In genomic region chr6:100203492-100203891, GRCm38 (mm10) we compare ENCODE assay signal across 16 mouse cellular contexts.
DNase-seq lines count a peak whose midpoint lies in the region; ATAC-seq and TF ChIP-seq lines count a peak whose summit lies in the region.
"Had no signal": no experiment of that assay in that cellular context is flagged by ENCODE, and none has a peak within 500 bp of the region (broad histone marks: within the 10 kb centered on the region; RNA-seq: fewer than 3 reads in every experiment).

No protein-coding gene starts in this region.

- no peak for DNase-seq in heart, embryonic 10.5 days (ENCODE audit: low spot score)
- no peak for DNase-seq in heart, postnatal 4 days
- DNase-seq in lung, adult 2 months = no peak
- DNase-seq in embryo, embryonic 10.5 days (ENCODE audit: low spot score) = peak; percentile 68
- DNase-seq in mesoderm, embryonic 11.5 days (ENCODE audit: low read depth, low spot score) = peak; percentile 66
- no peak for DNase-seq in B cell, adult 2 months
- DNase-seq in right cerebral cortex, postnatal 36 days (ENCODE audit: low spot score in 2 of 2) = no peak
- DNase-seq: adrenal gland, postnatal 25 days; cerebellum, adult 11 months; gastrocnemius, postnatal 36 days; layer of hippocampus, adult 9-11 months; liver, postnatal 0 days; thymus, postnatal 4 days had no signal

- TF ChIP-seq CTCF in lung, adult 2 months (IDR thresholded peaks at IDR 0.05; ENCODE audit: insufficient read depth, low read length) = no peak

- H3K4me1 ChIP-seq in heart, embryonic 10.5 days = peaks cover 42% of the 10 kb centered on the region
- H3K4me1 ChIP-seq in lung, embryonic 16.5 days (replicated peaks; ENCODE audit: control insufficient read depth, insufficient read depth, low read length) = peaks cover 40% of the 10 kb centered on the region
- peaks cover 12% of the 10 kb centered on the region for H3K4me1 ChIP-seq in lung, adult 2 months (ENCODE audit: control insufficient read depth, insufficient read depth, low read length)

- no peak overlapping the region for H3K9ac ChIP-seq in lung, embryonic 16.5 days (ENCODE audit: low read length)
- H3K9ac ChIP-seq: intestine, embryonic 15.5 days; liver, postnatal 0 days had no signal

- H3K4me3 ChIP-seq in heart, embryonic 10.5 days = no peak overlapping the region
- no peak overlapping the region for H3K4me3 ChIP-seq in lung, embryonic 16.5 days (ENCODE audit: low read length)
- H3K4me3 ChIP-seq in lung, adult 2 months (replicated peaks; ENCODE audit: extremely low read depth, low read depth, low read length) = no peak overlapping the region
- H3K4me3 ChIP-seq: intestine, embryonic 15.5 days had no signal

- 22% methylated on average over 3 of the region's 3 CpGs for WGBS in heart, embryonic 10.5 days
- WGBS in lung, embryonic 16.5 days = 44% methylated on average over 3 of the region's 3 CpGs
- 44% methylated on average over 3 of the region's 3 CpGs for WGBS in lung, adult 2 months

- no peak overlapping the region for H3K4me2 ChIP-seq in lung, embryonic 16.5 days (ENCODE audit: low read depth, low read length)
- H3K4me2 ChIP-seq: intestine, embryonic 15.5 days had no signal

- H3K27me3 ChIP-seq in heart, embryonic 10.5 days (ENCODE audit: insufficient read depth, poor library complexity, severe bottlenecking) = peaks cover 36% of the 10 kb centered on the region
- H3K27me3 ChIP-seq in lung, embryonic 16.5 days (ENCODE audit: control insufficient read depth, insufficient read depth, low read depth, low read length) = no peaks in the 10 kb centered on the region
- H3K27me3 ChIP-seq: intestine, embryonic 15.5 days had no signal

- no peaks in the 10 kb centered on the region for H3K9me3 ChIP-seq in heart, embryonic 10.5 days
- H3K9me3 ChIP-seq in lung, embryonic 16.5 days (ENCODE audit: control insufficient read depth, low read length) = no peaks in the 10 kb centered on the region
- H3K9me3 ChIP-seq: intestine, embryonic 15.5 days had no signal

- ATAC-seq in lung, embryonic 16.5 days (ENCODE audit: low read depth) = peak; percentile 44
- ATAC-seq: liver, postnatal 0 days had no signal

- no peak for TF ChIP-seq POLR2A in lung, adult 2 months (IDR thresholded peaks at IDR 0.05; ENCODE audit: borderline replicate concordance, extremely low read depth, low read depth, low read length)

- H3K36me3 ChIP-seq in heart, embryonic 10.5 days = no peaks in the 10 kb centered on the region
- H3K36me3 ChIP-seq in lung, embryonic 16.5 days (ENCODE audit: control insufficient read depth, insufficient read depth, low read length) = no peaks in the 10 kb centered on the region
- H3K36me3 ChIP-seq: intestine, embryonic 15.5 days had no signal

- peak overlapping the region; percentile 39; the same call in 1 of the 2 replicates for H3K27ac ChIP-seq in heart, embryonic 10.5 days
- peak overlapping the region; percentile 37; the same call in 1 of the 2 replicates for H3K27ac ChIP-seq in lung, embryonic 16.5 days (ENCODE audit: low read length)
- H3K27ac ChIP-seq: intestine, embryonic 15.5 days; kidney, postnatal 0 days had no signal

Comparison
In these comparisons a context has a peak if more than half of its experiments do, and no peak if none do; other contexts are left out.
1. DNase-seq: peak in embryo, embryonic 10.5 days (single experiment) and mesoderm, embryonic 11.5 days (single experiment); none in heart, embryonic 10.5 days (single experiment), heart, postnatal 4 days (single experiment), lung, adult 2 months (single experiment), B cell, adult 2 months (0 of 2) and right cerebral cortex, postnatal 36 days (0 of 2).